Mouse (Mus musculus) MEL-GATA-1-ER (cell line): Measurements from ENCODE around the gene Slc12a8.

Experiments
- DNase-seq: peaks from one replicate; pipeline ENCODE4 v3.0.0-alpha.2; 2012; ENCODE audit warnings: low read depth; ENCODE audit errors: extremely low read depth

Gene Slc12a8

GRCm38 (mm10) chr16:33610466-33610865 is 93.3 kb downstream of the Slc12a8 start:
- DNase-seq, result no peak

- no peak for DNase-seq
Observed at GRCm38 (mm10) chr16:33611291-33611690, 94.2 kb downstream of the Slc12a8 start.

GRCm38 (mm10) chr16:33612056-33612770 is 95.1 kb downstream of the Slc12a8 start:
- DNase-seq, result no peak

- no peak for DNase-seq
Observed at GRCm38 (mm10) chr16:33615986-33616385, 98.9 kb downstream of the Slc12a8 start.

- DNase-seq, result no peak
Observed at GRCm38 (mm10) chr16:33621836-33622235, 104.7 kb downstream of the Slc12a8 start.

GRCm38 (mm10) chr16:33624586-33624985 is 107.5 kb downstream of the Slc12a8 start:
- DNase-seq, result no peak

- DNase-seq, result no peak
Observed at GRCm38 (mm10) chr16:33629539-33629938, 112.4 kb downstream of the Slc12a8 start.

GRCm38 (mm10) chr16:33635836-33636595 is 118.9 kb downstream of the Slc12a8 start:
- no peak for DNase-seq

- DNase-seq, result no peak
Observed at GRCm38 (mm10) chr16:33641779-33642178, 124.7 kb downstream of the Slc12a8 start.

GRCm38 (mm10) chr16:33653116-33653515 is 136.0 kb downstream of the Slc12a8 start:
- DNase-seq, result no peak

GRCm38 (mm10) chr16:33655443-33655842 is 138.3 kb downstream of the Slc12a8 start:
- no peak for DNase-seq

- no peak for DNase-seq
Observed at GRCm38 (mm10) chr16:33657191-33657590, 140.1 kb downstream of the Slc12a8 start.

- DNase-seq, result no peak
Observed at GRCm38 (mm10) chr16:33658121-33658520, 141.0 kb downstream of the Slc12a8 start.

- no peak for DNase-seq
Observed at GRCm38 (mm10) chr16:33659521-33659920, 142.4 kb downstream of the Slc12a8 start.

- DNase-seq, result no peak
Observed at GRCm38 (mm10) chr16:33660125-33660524, 143.0 kb downstream of the Slc12a8 start.

GRCm38 (mm10) chr16:33662841-33663240 is 145.7 kb downstream of the Slc12a8 start:
- DNase-seq, result no peak

GRCm38 (mm10) chr16:33666226-33666625 is 149.1 kb downstream of the Slc12a8 start:
- DNase-seq, result no peak

- no peak for DNase-seq
Observed at GRCm38 (mm10) chr16:33666985-33667538, 149.9 kb downstream of the Slc12a8 start.

- peak; percentile 37 for DNase-seq
Observed at GRCm38 (mm10) chr16:33668448-33668847, 151.3 kb downstream of the Slc12a8 start.

- no peak for DNase-seq
Observed at GRCm38 (mm10) chr16:33669072-33669471, 151.9 kb downstream of the Slc12a8 start.

GRCm38 (mm10) chr16:33670340-33670739 is 153.2 kb downstream of the Slc12a8 start:
- no peak for DNase-seq

- DNase-seq, result no peak
Observed at GRCm38 (mm10) chr16:33670933-33671332, 153.8 kb downstream of the Slc12a8 start.
